15 mouse cellular contexts compared by ENCODE assay signal in genomic region chrX:12500601-12501000, GRCm38 (mm10).
DNase-seq lines count a peak whose midpoint lies in the region; ATAC-seq lines count a peak whose summit lies in the region.
"Had no signal": no experiment of that assay in that cellular context is flagged by ENCODE, and none has a peak within 500 bp of the region (broad histone marks: within the 10 kb centered on the region; RNA-seq: fewer than 3 reads in every experiment).

No protein-coding gene starts in this region.

- H3K27ac ChIP-seq in kidney, embryonic 14.5 days (ENCODE audit: low read depth, low read length): no peak overlapping the region
- H3K27ac ChIP-seq: forebrain, embryonic 12.5 days; layer of hippocampus, adult 2 months; midbrain, embryonic 10.5 days had no signal

- no peak overlapping the region for H3K9ac ChIP-seq in kidney, embryonic 14.5 days (ENCODE audit: low read depth, low read length)
- H3K9ac ChIP-seq: forebrain, embryonic 12.5 days had no signal

- no peaks in the 10 kb centered on the region for H3K27me3 ChIP-seq in kidney, embryonic 14.5 days (ENCODE audit: control insufficient read depth, insufficient read depth, low read length)

- 77% methylated on average over 3 of the region's 3 CpGs for WGBS in kidney, embryonic 14.5 days

- ATAC-seq in kidney, embryonic 14.5 days (ENCODE audit: low FRiP score, low TSS enrichment): no peak
- ATAC-seq: inflammation-experienced regulatory T-cells, adult 6 months had no signal

- no peak overlapping the region for H3K4me2 ChIP-seq in kidney, embryonic 14.5 days (replicated peaks; ENCODE audit: low read depth, low read length)
- H3K4me2 ChIP-seq: forebrain, embryonic 12.5 days had no signal

- H3K36me3 ChIP-seq in kidney, embryonic 14.5 days (ENCODE audit: control insufficient read depth, insufficient read depth, low read length): no peaks in the 10 kb centered on the region
- H3K36me3 ChIP-seq: forebrain, embryonic 12.5 days; midbrain, embryonic 10.5 days had no signal

- H3K9me3 ChIP-seq in kidney, embryonic 14.5 days (ENCODE audit: control insufficient read depth, low read length): no peaks in the 10 kb centered on the region
- H3K9me3 ChIP-seq: forebrain, embryonic 12.5 days; midbrain, embryonic 10.5 days had no signal

- H3K4me1 ChIP-seq in kidney, embryonic 14.5 days (ENCODE audit: control insufficient read depth, insufficient read depth, low read length): no peaks in the 10 kb centered on the region
- H3K4me1 ChIP-seq: forebrain, embryonic 12.5 days had no signal

- H3K4me3 ChIP-seq in kidney, embryonic 14.5 days (ENCODE audit: low read length): no peak overlapping the region
- H3K4me3 ChIP-seq: forebrain, embryonic 12.5 days; layer of hippocampus, adult 2 months; midbrain, embryonic 10.5 days had no signal

- DNase-seq in kidney, adult 11 months: peak; percentile 15
- DNase-seq in adipocyte (ENCODE audit: low spot score): peak; percentile 17
- DNase-seq in kidney, adult 9 months: peak; percentile 40
- peak; percentile 45 for DNase-seq in lung, postnatal 10 days
- DNase-seq in right cerebral cortex, adult 2 months (ENCODE audit: low spot score in 2 of 2): no peak
- no peak for DNase-seq in spleen, adult 12 weeks (ENCODE audit: low spot score)
- DNase-seq: cerebellum, adult 9-11 months; liver; right cerebral cortex, adult 18-20 months; thymus, postnatal 25 days had no signal

Comparison
In these comparisons a context has a peak if more than half of its experiments do, and no peak if none do; other contexts are left out.
1. DNase-seq: peak in kidney, adult 11 months (single experiment), adipocyte (single experiment), kidney, adult 9 months (single experiment) and lung, postnatal 10 days (single experiment); none in right cerebral cortex, adult 2 months (0 of 2) and spleen, adult 12 weeks (single experiment).